Mouse (Mus musculus) hindlimb bud, embryonic 11.5 days (tissue): ENCODE measurements around the gene Pex11g.

ENCODE experiments used
- DNase-seq: peaks from one replicate; pipeline ENCODE4 v3.0.0-alpha.2; 2012; ENCODE audit warnings: low read depth, low spot score; ENCODE audit errors: extremely low spot score

Pex11g gene

DNA sequence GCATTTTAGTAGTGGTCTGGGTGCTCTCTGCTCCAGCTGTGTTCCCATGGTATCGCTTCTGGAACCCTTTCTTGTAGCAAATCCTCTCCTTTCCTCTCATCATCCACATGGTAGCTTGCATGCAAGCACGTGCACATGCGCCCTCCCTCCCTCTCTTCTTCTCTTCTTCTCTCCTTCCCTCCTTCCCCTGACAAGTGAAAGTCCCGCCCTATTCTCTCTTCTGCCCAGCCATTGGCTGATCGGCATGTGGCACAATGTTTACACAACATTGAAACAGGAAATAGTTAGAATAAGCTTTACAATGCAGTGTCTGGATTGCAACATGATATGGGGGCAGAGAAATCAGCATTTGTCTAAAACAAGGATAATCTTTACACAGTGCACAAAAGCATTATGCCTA is 14.1 kb upstream of the Pex11g start:
- no peak for DNase-seq

DNA sequence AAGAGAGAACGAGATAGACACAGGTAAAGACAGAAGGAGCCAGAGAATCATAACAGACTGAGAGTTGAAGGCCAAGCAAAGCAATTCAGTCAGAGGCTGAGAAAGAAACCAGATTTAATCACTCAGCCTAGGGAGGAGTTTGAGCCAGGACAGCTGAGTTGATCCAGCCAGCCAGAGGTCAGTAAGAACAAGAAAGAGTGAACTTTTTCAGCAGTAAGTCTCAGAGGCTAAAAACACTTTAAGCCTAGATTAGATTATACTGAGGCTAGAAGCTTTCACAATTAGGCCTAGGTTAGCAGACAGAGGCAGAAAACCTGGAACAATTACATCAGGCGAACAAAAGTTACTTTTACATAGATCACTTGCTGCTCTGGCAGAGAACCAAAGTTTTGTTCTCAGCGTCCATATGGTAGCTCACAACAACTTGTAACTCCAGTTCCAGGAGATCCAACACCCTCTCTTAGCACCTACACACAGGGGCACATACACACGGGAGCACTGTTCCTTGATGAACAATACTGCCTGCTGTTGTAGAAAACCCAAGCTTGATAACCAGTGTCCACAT is 12.8 kb upstream of the Pex11g start:
- DNase-seq: no peak

DNA sequence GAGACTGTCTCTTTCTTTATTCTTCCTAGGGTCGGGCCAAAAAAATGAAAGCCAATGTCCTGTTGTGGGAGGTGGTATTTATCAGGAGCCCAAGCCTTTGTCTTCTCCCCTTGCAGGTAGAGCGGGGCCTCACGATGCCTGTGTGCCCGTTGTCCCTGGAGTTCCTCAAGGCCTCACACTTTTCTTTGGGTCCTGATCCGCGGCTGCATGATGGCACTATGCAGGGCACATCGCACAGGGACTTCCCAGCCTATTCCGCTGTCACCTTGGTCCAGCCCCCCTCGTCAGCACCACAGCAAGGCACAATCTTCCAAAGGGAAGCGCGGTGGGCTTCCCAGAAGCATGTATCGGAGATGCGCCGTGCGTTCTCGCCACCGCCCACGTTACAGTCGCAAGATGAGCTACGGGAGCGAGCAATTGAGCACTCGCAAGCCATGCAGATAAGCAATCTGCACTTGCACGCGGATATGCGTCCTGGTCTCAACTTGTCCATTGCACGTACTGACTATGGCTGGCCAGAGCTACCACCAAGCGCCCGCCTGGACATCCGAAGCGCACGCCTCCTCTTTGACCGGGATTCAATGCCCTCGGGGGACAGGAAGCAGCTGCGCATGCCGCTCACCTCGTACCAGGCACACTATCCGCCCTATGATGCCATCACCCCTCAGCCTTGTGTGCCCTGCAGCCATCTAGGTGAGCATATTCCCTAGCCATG is 8.4 kb upstream of the Pex11g start:
- no peak for DNase-seq

DNA sequence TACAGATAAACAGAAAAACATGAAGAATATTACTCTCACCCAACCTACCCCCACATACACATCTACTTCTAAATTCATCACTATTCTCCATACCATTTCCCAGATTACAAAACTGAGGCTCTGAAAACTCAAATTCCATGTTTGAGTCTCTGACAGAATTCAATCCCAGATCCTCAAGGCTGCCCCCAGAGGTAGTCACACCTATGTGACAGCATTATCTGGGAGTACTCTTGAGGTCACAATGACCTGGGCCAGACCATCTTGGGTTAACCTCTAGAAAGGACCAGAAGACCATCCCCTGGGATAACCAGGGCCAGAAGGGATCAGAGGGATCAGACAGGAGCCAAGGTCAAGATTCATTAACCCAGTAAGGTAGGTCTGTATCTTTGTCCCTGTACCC is 3.1 kb upstream of the Pex11g start, which contains the start of gene Tex45:
TSS of gene Tex45 (plus strand) at position 301 of the 400 bp plus-strand sequence.
- no peak for DNase-seq

DNA sequence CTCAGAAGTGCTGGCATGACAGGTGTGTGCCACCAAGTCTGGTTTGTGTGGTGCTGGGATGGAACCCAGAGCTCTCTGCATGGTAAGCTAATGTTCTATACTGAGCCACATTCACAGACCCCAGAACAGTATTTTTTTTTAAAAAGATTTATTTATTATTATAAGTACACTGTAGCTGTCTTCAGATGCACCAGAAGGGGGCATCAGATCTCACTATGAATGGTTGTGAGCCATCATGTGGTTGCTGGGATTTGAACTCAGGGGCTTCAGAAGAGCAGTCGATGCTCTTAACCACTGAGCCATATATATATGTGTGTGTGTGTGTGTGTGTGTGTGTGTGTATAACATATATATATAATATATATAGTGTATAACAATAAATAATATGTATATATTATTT is 1.4 kb upstream of the Pex11g start:
- DNase-seq: no peak

DNA sequence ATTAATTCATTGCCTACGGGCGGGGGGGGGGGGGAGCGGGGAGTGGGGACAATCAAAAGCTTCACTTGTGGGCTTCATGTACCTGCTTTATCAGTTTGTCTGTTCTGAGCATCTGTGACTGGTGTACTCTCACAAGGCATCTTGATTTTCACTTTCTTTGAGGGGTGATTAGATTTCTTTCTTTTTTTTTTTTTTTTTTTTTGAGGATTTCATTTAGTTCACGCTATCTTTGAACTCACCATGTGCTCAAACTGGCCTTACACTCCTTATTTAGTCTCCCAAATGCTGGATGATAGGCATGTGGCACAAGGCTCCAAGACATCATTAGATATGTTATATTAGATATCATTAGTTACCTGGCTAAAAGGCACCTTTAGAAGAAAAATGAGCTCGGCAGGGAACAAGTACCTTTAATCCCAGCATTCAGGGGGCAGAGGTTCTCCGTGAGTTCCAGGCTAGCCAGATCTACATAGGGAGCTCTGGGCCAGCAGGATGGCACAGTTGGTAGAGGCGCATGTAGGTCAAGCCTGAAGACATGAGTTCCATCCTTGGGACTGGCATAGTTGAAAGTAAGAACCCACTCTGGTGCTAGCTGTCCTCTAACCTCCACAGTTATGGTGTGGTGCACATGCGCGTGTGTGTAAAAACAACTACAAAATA is 536 bp upstream of the Pex11g start:
- no peak for DNase-seq

DNA sequence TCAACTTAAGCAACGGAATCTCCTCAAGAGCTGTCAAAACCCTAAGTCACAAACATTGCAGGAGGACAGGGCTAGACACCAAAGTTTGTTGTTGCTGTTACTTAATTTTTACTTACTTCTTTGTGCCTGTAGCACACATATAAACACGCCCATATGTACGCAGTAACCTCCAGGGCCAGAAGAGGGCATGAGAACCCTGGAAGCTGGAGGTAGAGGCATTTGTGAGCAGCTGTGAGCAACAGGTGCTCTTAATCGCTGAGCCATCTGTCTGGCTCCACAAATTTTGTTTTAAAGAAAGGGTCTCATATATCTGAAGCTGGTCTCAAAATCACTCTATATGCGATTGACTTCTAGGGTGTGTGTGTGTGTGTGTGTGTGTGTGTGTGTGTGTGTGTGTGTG is 3.2 kb downstream of the Pex11g start:
- peak; percentile 49 for DNase-seq

DNA sequence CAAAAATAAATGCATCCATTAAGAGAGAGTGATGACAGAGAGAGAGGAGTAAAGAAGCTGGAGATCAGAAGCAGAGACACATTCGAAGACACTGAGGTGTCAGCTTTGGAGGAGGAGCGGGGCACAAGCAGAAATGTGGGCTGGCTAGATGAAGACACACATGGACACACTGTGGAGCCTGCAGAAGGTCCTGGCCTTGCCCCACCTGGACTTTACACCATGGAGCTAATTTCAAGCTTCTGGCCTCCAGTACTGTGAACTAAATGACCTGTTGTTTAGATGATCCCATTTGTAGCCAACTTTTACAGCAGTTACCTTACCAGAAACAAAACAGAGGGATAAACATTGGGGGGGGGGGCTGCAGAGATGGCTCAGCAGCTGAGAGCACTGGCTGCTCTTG is 4.2 kb downstream of the Pex11g start:
- no peak for DNase-seq

DNA sequence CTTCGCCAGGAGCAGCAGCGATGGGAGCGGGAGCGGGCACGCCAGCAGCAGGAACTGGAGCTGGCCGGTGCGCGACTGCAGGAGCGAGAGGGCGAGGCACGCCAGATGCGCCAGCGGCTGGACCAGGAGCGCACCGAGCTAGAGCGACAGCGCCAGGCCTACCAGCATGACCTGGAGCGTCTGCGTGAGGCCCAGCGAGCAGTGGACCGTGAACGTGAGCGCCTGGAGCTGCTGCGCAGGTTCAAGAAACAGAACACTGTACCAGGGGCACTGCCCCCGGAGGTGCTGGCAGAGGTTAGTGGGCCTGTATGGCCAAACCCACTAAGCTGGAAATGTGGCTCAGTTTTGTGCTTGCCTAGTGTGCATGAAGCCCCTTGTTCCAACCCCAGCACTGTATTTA is 15.5 kb downstream of the Pex11g start:
- DNase-seq: no peak

DNA sequence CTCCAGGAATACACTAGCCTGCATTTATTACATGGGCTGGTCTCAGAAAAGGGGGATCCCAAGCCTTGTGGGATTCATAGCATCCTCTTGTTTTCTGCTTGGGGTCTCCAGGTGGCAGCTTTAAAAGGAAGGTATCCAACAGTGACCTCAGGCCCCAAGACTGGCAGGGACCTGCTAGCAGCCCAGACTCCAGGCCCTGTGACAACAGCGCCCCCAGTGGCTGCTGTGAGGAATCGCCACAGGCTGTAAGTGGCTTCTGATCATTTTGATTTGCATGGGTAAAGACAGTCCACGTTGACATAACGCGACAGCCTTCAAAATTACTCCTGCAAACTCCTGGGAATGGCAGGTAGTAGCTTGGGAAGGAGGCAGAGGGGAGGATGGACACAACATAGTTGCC is 16.8 kb downstream of the Pex11g start:
- DNase-seq: peak; percentile 14

DNA sequence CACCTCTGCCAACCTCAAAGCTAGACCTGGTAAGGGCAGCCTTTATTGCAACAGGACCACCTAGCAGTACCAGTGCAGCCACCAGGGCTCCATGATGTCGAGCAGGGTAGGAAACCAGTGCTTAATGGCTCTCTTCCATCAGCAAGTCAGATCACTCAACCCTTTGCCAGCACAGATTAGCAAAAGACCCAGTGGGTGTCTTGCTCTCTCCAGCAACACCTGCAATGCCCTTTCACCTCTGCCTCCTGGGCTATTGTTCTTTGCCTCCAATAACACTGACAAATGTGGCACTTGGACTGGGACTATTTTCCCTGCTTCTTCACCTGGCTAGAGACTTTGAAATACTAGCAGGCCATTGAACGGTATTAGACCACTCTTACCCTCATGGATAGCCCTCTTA is 18.3 kb downstream of the Pex11g start:
- no peak for DNase-seq

DNA sequence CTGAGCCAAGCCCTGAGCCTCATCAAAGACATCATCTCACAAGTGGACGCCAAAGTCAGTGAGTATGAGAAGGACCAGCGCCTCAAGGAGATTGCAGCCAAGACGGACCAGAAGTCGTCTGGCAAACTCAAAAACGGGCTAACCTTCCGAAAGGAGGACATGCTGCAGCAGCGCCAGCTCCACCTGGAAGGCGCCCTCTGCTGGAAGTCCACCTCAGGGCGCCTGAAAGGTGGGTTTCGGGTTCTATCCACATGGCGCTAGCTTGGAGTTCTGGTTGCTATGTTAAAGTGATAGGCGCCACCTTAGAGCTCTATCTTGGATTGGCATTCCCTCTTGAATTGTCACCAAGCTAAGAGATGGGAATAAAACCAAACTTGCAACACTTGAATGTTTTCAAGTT is 28.0 kb downstream of the Pex11g start:
- no peak for DNase-seq

DNA sequence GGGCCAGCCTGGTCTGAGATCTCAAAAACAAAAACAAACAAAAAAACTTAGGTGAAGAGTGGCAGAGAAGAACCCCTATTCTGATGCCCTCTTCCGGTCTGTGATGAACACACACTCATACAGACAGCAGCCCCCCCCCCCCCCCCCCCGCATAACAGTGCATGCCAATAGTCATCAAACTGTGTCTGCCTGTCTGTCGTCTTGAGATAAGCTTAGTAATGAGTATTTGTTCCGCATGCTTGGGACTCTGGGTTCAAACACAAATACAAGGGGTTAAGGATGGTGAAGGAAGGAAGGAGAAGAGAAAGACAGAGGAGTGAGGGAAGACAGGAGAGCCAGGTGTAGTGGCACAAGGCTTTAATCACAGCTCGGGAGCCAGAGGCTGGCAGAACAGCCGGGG is 31.0 kb downstream of the Pex11g start:
- no peak for DNase-seq

DNA sequence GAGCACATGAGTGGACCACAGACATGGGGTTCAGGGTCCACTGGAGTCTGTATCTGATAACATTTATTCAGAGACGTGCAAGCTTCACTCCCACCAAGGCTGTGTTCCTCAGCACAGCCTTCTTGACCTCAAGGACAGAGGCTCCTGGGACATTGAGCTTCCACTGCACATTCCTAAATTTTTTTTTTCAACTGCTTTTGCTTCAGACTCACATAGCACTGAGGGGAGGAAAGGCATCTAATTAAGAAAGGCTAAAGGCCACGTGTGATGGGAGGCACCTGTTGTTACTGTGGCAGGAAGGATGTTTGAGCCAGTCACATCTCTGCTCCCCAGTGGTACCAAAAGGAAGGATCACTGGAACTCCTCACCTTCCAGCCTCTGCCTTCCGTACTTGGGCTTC is 36.4 kb downstream of the Pex11g start:
- no peak for DNase-seq

DNA sequence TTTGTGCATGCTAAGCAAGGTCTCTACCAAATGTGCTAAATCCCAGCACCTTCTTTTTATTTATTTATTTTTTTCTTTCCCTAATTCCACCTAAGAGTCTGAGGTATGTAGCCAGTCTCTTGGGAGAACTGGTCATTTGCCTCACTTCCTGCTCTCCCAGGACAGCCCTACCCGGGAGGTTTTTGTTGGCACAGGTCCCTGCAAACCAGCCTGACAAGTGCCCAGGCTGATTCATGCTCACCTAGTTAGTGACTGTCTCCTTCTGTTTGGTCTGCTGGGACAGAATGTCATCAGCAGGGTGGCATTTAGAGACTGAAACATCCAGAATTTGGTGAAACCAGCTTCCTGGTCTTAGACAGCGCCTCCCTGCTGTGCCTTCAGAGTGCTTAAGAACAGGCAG is 37.5 kb downstream of the Pex11g start:
- DNase-seq: no peak

DNA sequence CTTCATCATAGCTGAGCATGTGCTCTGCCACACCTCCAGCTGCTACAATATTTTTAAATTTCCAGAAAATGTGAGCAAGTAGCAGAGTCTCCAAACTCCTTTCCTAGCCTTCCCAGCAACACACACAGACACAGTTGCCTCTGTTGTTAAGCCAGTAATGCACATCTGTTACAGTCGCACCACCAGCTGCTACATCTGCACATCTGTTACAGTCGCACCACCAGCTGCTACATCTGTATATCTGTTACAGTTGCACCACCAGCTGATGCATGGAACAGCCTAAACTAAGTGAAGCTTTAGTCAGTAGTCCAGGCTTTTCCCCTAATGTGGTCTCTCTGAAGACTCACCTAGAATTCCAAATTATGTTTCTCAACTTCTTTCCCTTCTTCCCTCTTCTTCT is 39.1 kb downstream of the Pex11g start:
- DNase-seq: no peak

DNA sequence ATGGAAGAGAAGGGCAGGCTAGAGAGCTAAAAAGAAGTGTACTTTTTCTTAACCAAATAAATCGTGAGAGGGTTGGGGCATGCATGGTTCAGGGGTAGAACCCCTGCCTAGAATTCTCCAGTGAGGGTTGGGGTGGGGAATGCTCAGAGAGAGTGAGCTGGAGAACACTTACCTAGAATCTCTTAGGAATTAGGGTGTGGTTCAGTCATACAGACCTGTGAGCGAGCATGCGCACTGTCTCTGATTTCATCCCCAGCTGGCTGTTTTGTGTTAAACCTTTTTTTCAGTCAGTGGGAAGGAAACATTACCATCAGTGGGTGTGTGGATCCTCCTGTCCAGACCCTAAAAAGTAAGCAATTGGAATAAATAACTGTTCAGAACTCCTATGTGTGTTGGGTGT is 41.3 kb downstream of the Pex11g start:
- no peak for DNase-seq

DNA sequence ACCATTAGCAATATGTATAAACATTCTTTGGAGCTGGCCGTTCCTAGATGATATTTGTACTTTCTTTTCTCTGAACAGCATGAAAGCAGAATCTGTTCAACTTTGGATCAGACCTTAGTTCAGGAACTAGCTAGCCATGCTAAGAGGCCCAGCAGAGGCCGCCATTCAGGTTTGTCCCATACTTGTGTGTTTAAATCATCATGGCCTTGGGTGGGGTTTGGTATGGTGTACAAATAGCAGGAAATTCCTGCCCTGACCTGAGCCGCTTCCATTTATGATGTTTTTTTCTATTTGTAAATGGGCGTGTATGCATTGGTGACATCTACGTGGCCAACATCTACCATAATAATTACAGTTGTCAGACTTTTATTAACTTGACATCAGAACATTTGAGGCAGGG is 42.3 kb downstream of the Pex11g start:
- DNase-seq: no peak

DNA sequence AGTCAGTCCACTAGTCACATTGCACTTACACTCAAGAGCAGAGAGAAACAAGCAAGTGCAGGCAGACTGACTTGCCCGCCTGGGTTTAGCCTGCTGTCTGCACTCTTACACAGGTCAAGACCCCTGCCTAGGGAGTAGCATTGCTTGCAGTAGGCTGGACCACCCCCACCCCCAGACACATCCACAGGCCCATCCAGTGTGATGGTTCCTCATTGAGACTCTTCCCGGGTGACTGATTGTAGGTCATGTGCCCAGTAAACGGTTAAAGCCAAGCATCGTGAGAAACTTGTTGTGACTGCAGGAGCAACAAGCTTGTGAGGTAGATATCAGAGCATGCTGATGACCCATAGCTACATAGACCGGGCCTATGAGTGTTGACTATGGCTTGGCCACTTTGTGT is 46.0 kb downstream of the Pex11g start:
- no peak for DNase-seq

DNA sequence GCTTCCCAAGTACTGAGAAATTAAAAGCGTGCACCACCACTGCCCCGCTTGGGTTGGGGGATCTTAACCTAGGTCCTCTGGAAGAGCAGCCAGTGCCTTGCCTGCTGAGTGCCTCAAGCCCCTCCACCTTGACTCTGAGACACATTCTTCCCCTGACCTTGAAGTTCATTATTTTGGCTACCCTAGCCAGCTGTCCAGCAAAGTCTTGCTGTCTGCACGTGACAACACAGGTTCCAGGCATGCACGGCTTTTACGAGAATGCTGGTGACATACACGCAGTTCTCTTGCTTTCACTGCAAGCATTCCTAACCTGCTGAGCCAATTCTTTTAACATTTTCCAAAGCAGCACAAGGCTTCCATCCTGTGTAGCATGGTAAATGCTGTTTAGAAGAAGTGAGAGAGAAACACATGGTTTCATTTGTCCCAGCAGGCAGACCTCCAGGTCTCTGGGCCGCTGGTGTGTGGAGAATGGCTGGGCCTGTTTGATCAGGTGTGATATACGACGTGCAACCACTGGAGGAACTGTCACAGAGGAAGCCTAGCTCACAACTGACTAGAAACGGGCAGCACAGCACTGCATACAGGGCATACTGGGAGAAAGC is 47.3 kb downstream of the Pex11g start:
- peak; percentile 35 for DNase-seq

DNA sequence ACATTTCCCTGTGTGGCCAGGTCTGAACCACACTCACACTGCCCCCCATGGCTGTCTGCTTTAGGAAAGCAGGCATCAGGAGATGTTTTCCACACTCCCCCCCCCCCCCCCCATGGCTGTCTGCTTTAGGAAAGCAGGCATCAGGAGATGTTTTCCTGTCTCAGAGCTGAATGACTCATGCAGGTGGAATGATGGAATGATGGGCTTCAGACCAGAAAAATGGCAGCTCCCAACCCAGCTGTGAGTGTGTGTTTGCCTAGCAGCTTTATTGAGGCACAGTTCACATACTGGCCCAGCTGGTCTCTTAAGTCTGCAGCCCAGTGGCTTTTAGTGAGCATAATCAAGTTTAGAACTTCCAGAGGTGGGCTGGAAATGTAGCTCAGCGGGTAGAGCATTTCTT is 49.4 kb downstream of the Pex11g start:
- DNase-seq: no peak

DNA sequence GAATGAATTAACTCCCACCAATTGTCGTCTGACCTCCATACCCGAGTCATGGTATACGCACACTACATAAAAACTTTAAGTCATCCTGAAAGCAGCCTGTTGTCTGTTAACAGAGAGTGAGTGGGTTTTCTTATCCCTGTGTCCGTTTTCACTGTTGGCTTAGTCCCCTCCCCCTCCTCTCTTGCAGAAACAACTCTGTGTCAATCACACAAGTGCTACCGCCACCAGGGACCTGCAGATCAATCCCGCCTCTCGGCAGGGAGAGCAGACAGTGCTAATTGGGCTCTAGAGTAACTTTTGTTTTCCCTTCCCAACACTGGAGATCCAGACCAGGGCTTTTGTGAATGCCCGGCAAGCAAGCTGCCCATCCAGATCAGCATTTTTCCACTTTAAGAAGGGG is 50.0 kb downstream of the Pex11g start:
- no peak for DNase-seq
